Comparison of ENCODE assay signal across 32 mouse cellular contexts in genomic region chr10:74086653-74087052, GRCm38 (mm10).
DNase-seq lines count a peak whose midpoint lies in the region; ATAC-seq and TF ChIP-seq lines count a peak whose summit lies in the region.
"Had no signal": no experiment of that assay in that cellular context is flagged by ENCODE, and none has a peak within 500 bp of the region (broad histone marks: within the 10 kb centered on the region; RNA-seq: fewer than 3 reads in every experiment).

No protein-coding gene starts in this region.

- ATAC-seq in forebrain, embryonic 16.5 days = peak; percentile 72
- ATAC-seq in forebrain, embryonic 11.5 days (replicated peaks; ENCODE audit: low FRiP score) = no peak
- ATAC-seq in midbrain, postnatal 0 days (ENCODE audit: low FRiP score) = no peak
- ATAC-seq: hindbrain, postnatal 0 days; intestine, embryonic 15.5 days; liver, embryonic 12.5 days; liver, postnatal 0 days; Patski had no signal

- no peaks in the 10 kb centered on the region for H3K9me3 ChIP-seq in forebrain, embryonic 16.5 days (ENCODE audit: control insufficient read depth, low read length)
- H3K9me3 ChIP-seq in forebrain, embryonic 11.5 days (ENCODE audit: control insufficient read depth, low read length) = no peaks in the 10 kb centered on the region
- no peaks in the 10 kb centered on the region for H3K9me3 ChIP-seq in midbrain, postnatal 0 days (ENCODE audit: low read length)
- H3K9me3 ChIP-seq: heart, embryonic 10.5 days; heart, embryonic 15.5 days; hindbrain, embryonic 12.5 days; intestine, embryonic 15.5 days; liver, embryonic 12.5 days; neural tube, embryonic 15.5 days; stomach, embryonic 15.5 days had no signal

- no peak for TF ChIP-seq CTCF in brain, embryonic 14.5 days (IDR thresholded peaks at IDR 0.05; ENCODE audit: borderline replicate concordance, extremely low read depth, insufficient read depth, insufficient read length)
- TF ChIP-seq CTCF in midbrain, postnatal 0 days (IDR thresholded peaks at IDR 0.05) = no peak

- H3K4me1 ChIP-seq in forebrain, embryonic 16.5 days (replicated peaks; ENCODE audit: control insufficient read depth, insufficient read depth, low read length) = no peaks in the 10 kb centered on the region
- H3K4me1 ChIP-seq in forebrain, embryonic 11.5 days (replicated peaks; ENCODE audit: control insufficient read depth, insufficient read depth, low read length) = no peaks in the 10 kb centered on the region
- no peaks in the 10 kb centered on the region for H3K4me1 ChIP-seq in midbrain, postnatal 0 days (ENCODE audit: insufficient read depth, low read length)
- H3K4me1 ChIP-seq: heart, embryonic 10.5 days; heart, embryonic 15.5 days; hindbrain, embryonic 12.5 days; intestine, embryonic 15.5 days; liver, embryonic 12.5 days; neural tube, embryonic 15.5 days; stomach, embryonic 15.5 days had no signal

- H3K9ac ChIP-seq in forebrain, embryonic 16.5 days (replicated peaks; ENCODE audit: low read depth, low read length) = no peak overlapping the region
- no peak overlapping the region for H3K9ac ChIP-seq in forebrain, embryonic 11.5 days (ENCODE audit: low read length)
- no peak overlapping the region for H3K9ac ChIP-seq in midbrain, postnatal 0 days (replicated peaks; ENCODE audit: low read length, poor library complexity, severe bottlenecking)
- H3K9ac ChIP-seq: heart, embryonic 15.5 days; hindbrain, embryonic 12.5 days; intestine, embryonic 15.5 days; liver, embryonic 12.5 days; liver, postnatal 0 days; neural tube, embryonic 15.5 days; stomach, embryonic 15.5 days had no signal

- no peaks in the 10 kb centered on the region for H3K27me3 ChIP-seq in forebrain, embryonic 16.5 days (replicated peaks; ENCODE audit: control insufficient read depth, insufficient read depth, low read length)
- H3K27me3 ChIP-seq in forebrain, embryonic 11.5 days (ENCODE audit: control insufficient read depth, insufficient read depth, low read length) = no peaks in the 10 kb centered on the region
- no peaks in the 10 kb centered on the region for H3K27me3 ChIP-seq in midbrain, postnatal 0 days (ENCODE audit: insufficient read depth, low read length)
- H3K27me3 ChIP-seq: heart, embryonic 15.5 days; hindbrain, embryonic 12.5 days; intestine, embryonic 15.5 days; liver, embryonic 12.5 days; neural tube, embryonic 15.5 days; Patski; stomach, embryonic 15.5 days had no signal

- H3K27ac ChIP-seq in forebrain, embryonic 16.5 days (ENCODE audit: low read length) = no peak overlapping the region
- H3K27ac ChIP-seq in forebrain, embryonic 11.5 days (ENCODE audit: low read depth, low read length) = no peak overlapping the region
- H3K27ac ChIP-seq in midbrain, postnatal 0 days (ENCODE audit: low read depth, low read length) = no peak overlapping the region
- H3K27ac ChIP-seq: heart, embryonic 10.5 days; heart, embryonic 15.5 days; hindbrain, embryonic 12.5 days; hindbrain, postnatal 0 days; intestine, embryonic 15.5 days; kidney, postnatal 0 days; liver, embryonic 12.5 days; neural tube, embryonic 15.5 days; stomach, embryonic 15.5 days had no signal

- 70% methylated on average over 4 of the region's 4 CpGs for WGBS in forebrain, embryonic 16.5 days
- WGBS in forebrain, embryonic 11.5 days = 93% methylated on average over 4 of the region's 4 CpGs
- WGBS in midbrain, postnatal 0 days = 91% methylated on average over 4 of the region's 4 CpGs

- H3K4me3 ChIP-seq in forebrain, embryonic 16.5 days (replicated peaks; ENCODE audit: low read length) = no peak overlapping the region
- H3K4me3 ChIP-seq in forebrain, embryonic 11.5 days (ENCODE audit: low read depth, low read length) = no peak overlapping the region
- H3K4me3 ChIP-seq in midbrain, postnatal 0 days (ENCODE audit: low read depth, low read length) = no peak overlapping the region
- H3K4me3 ChIP-seq: erythroblast, embryonic 14.5 days; heart, embryonic 10.5 days; heart, embryonic 15.5 days; hindbrain, embryonic 12.5 days; intestine, embryonic 15.5 days; liver, embryonic 12.5 days; neural tube, embryonic 15.5 days; stomach, embryonic 15.5 days had no signal

- no peaks in the 10 kb centered on the region for H3K36me3 ChIP-seq in forebrain, embryonic 16.5 days (ENCODE audit: control insufficient read depth, insufficient read depth)
- H3K36me3 ChIP-seq in forebrain, embryonic 11.5 days (ENCODE audit: control insufficient read depth, insufficient read depth, low read length) = no peaks in the 10 kb centered on the region
- no peaks in the 10 kb centered on the region for H3K36me3 ChIP-seq in midbrain, postnatal 0 days (ENCODE audit: insufficient read depth, low read length)
- H3K36me3 ChIP-seq: heart, embryonic 10.5 days; heart, embryonic 15.5 days; hindbrain, embryonic 12.5 days; intestine, embryonic 15.5 days; liver, embryonic 12.5 days; neural tube, embryonic 15.5 days; stomach, embryonic 15.5 days had no signal

- H3K4me2 ChIP-seq in forebrain, embryonic 16.5 days (ENCODE audit: low read length) = no peak overlapping the region
- no peak overlapping the region for H3K4me2 ChIP-seq in forebrain, embryonic 11.5 days (ENCODE audit: low read depth, low read length, severe bottlenecking)
- H3K4me2 ChIP-seq in midbrain, postnatal 0 days (ENCODE audit: low read depth, low read length, poor library complexity, severe bottlenecking) = no peak overlapping the region
- H3K4me2 ChIP-seq: heart, embryonic 15.5 days; hindbrain, embryonic 12.5 days; intestine, embryonic 15.5 days; liver, embryonic 12.5 days; neural tube, embryonic 15.5 days; stomach, embryonic 15.5 days had no signal

- no peak for TF ChIP-seq POLR2A in brain, embryonic 14.5 days (IDR thresholded peaks at IDR 0.05; ENCODE audit: borderline replicate concordance, extremely low read depth, insufficient read depth, insufficient read length, poor library complexity, severe bottlenecking)

- no peak for DNase-seq in forebrain, embryonic 11.5 days (ENCODE audit: low spot score)
- peak; percentile 37 for DNase-seq in brain, embryonic 14.5 days (ENCODE audit: low read depth)
- peak; percentile 19 to 20 for DNase-seq in layer of hippocampus, adult 8-10 months (ENCODE audit: low spot score in 2 of 2)
- DNase-seq in telencephalon, adult 2 months (ENCODE audit: low read depth, low spot score) = peak; percentile 21
- DNase-seq in midbrain, postnatal 0 days (ENCODE audit: low spot score) = no peak
- no peak for DNase-seq in urinary bladder, adult 18-20 months (ENCODE audit: low spot score in 2 of 2)
- DNase-seq: adrenal gland, postnatal 10 days; cerebellum, adult 2 months; cerebellum, postnatal 14 days; gastrocnemius, postnatal 25 days; heart, adult 11 months; heart, postnatal 36 days; kidney, adult 2 months; kidney, postnatal 4 days; left cerebral cortex, postnatal 4 days; liver, postnatal 0 days; lung, postnatal 4 days; midbrain, embryonic 14.5 days; right cerebral cortex, postnatal 25 days; thymus, postnatal 14 days had no signal

Comparison
In these comparisons a context has a peak if more than half of its experiments do, and no peak if none do; other contexts are left out.
1. DNase-seq: peak in brain, embryonic 14.5 days (single experiment), layer of hippocampus, adult 8-10 months (2 of 2) and telencephalon, adult 2 months (single experiment); none in forebrain, embryonic 11.5 days (single experiment), midbrain, postnatal 0 days (single experiment) and urinary bladder, adult 18-20 months (0 of 2).